In genomic region chr6:8900021-8900728, GRCm38 (mm10) we compare ENCODE assay signal across 13 mouse cellular contexts. TPM values are rescaled to one million over a fixed set of nuclear protein-coding genes. Genes with fewer than 3 reads are reported as not detected.
A peak's percentile ranks its signal among the peaks of the same experiment; 100 is the strongest.
DNase-seq lines count a peak whose midpoint lies in the region; ATAC-seq and TF ChIP-seq lines count a peak whose summit lies in the region.
"Had no signal": no experiment of that assay in that cellular context is flagged by ENCODE, and none has a peak within 500 bp of the region (broad histone marks: within the 10 kb centered on the region; RNA-seq: fewer than 3 reads in every experiment).

No protein-coding gene starts in this region.

- no peaks in the 10 kb centered on the region for H3K36me3 ChIP-seq in neural tube, embryonic 13.5 days
- no peaks in the 10 kb centered on the region for H3K36me3 ChIP-seq in midbrain, postnatal 0 days (ENCODE audit: insufficient read depth, low read length)
- H3K36me3 ChIP-seq in heart, embryonic 10.5 days = no peaks in the 10 kb centered on the region
- H3K36me3 ChIP-seq: limb, embryonic 13.5 days had no signal

- peak; percentile 45; the same call in 1 of the 2 replicates for ATAC-seq in neural tube, embryonic 13.5 days (ENCODE audit: low read depth)
- no peak for ATAC-seq in midbrain, postnatal 0 days (ENCODE audit: low FRiP score)

- no peaks in the 10 kb centered on the region for H3K27me3 ChIP-seq in neural tube, embryonic 13.5 days
- no peaks in the 10 kb centered on the region for H3K27me3 ChIP-seq in midbrain, postnatal 0 days (ENCODE audit: insufficient read depth, low read length)
- no peaks in the 10 kb centered on the region for H3K27me3 ChIP-seq in heart, embryonic 10.5 days (ENCODE audit: insufficient read depth, poor library complexity, severe bottlenecking)
- H3K27me3 ChIP-seq: limb, embryonic 13.5 days had no signal

- 70% methylated on average over 7 of the region's 7 CpGs for WGBS in neural tube, embryonic 13.5 days
- WGBS in midbrain, postnatal 0 days = 40% methylated on average over 7 of the region's 7 CpGs
- WGBS in heart, embryonic 10.5 days = 69% methylated on average over 7 of the region's 7 CpGs

- H3K4me2 ChIP-seq in neural tube, embryonic 13.5 days = no peak overlapping the region
- H3K4me2 ChIP-seq in midbrain, postnatal 0 days (ENCODE audit: low read depth, low read length, poor library complexity, severe bottlenecking) = no peak overlapping the region
- H3K4me2 ChIP-seq: limb, embryonic 13.5 days; lung, embryonic 14.5 days had no signal

- H3K4me1 ChIP-seq in neural tube, embryonic 13.5 days (replicated peaks) = peaks cover 10% of the 10 kb centered on the region
- H3K4me1 ChIP-seq in midbrain, postnatal 0 days (ENCODE audit: insufficient read depth, low read length) = no peaks in the 10 kb centered on the region
- no peaks in the 10 kb centered on the region for H3K4me1 ChIP-seq in heart, embryonic 10.5 days
- H3K4me1 ChIP-seq: limb, embryonic 13.5 days had no signal

- no peak overlapping the region for H3K4me3 ChIP-seq in neural tube, embryonic 13.5 days
- H3K4me3 ChIP-seq in midbrain, postnatal 0 days (ENCODE audit: low read depth, low read length) = no peak overlapping the region
- H3K4me3 ChIP-seq in heart, embryonic 10.5 days = no peak overlapping the region
- H3K4me3 ChIP-seq: limb, embryonic 13.5 days had no signal

- peak; percentile 36 to 51 for DNase-seq in cerebellum, postnatal 10 days
- DNase-seq in cerebellum, postnatal 36 days = no peak
- DNase-seq in neural tube, embryonic 10.5 days (ENCODE audit: extremely low spot score, low spot score) = no peak
- DNase-seq in midbrain, postnatal 0 days (ENCODE audit: low spot score) = peak; percentile 28
- DNase-seq in heart, postnatal 25 days (ENCODE audit: low spot score) = no peak
- no peak for DNase-seq in urinary bladder, postnatal 25 days (ENCODE audit: low spot score)
- no peak for DNase-seq in heart, embryonic 10.5 days (ENCODE audit: low spot score)
- DNase-seq: gastrocnemius, postnatal 14 days; kidney, adult 18-20 months; lung, embryonic 14.5 days; thymus, postnatal 4 days had no signal

- H3K9ac ChIP-seq in neural tube, embryonic 13.5 days = no peak overlapping the region
- no peak overlapping the region for H3K9ac ChIP-seq in midbrain, postnatal 0 days (replicated peaks; ENCODE audit: low read length, poor library complexity, severe bottlenecking)
- H3K9ac ChIP-seq: limb, embryonic 13.5 days; lung, embryonic 14.5 days had no signal

- 0 out of 2 replicates have a peak overlapping the region, but pooled peaks have one; percentile 28 for H3K27ac ChIP-seq in neural tube, embryonic 13.5 days (replicated peaks)
- H3K27ac ChIP-seq in midbrain, postnatal 0 days (ENCODE audit: low read depth, low read length) = no peak overlapping the region
- no peak overlapping the region for H3K27ac ChIP-seq in heart, embryonic 10.5 days
- H3K27ac ChIP-seq: limb, embryonic 13.5 days had no signal

- no peaks in the 10 kb centered on the region for H3K9me3 ChIP-seq in neural tube, embryonic 13.5 days
- no peaks in the 10 kb centered on the region for H3K9me3 ChIP-seq in midbrain, postnatal 0 days (ENCODE audit: low read length)
- no peaks in the 10 kb centered on the region for H3K9me3 ChIP-seq in heart, embryonic 10.5 days
- H3K9me3 ChIP-seq: limb, embryonic 13.5 days had no signal

- TF ChIP-seq CTCF in midbrain, postnatal 0 days (IDR thresholded peaks at IDR 0.05) = no peak

- intact Hi-C loops in heart, postnatal 25 days (cut with DNase I) = no loop called here

RNA-seq across cellular contexts. Expression of gene Nxph1, which starts 48.1 kb away (rescaled TPM):
- 71.0 and 80.1 TPM in 2 replicates for polyA plus RNA-seq in neural tube, embryonic 13.5 days (2015; fragmentation: Nextera tagmentation; extraction: Ambion mirVana)
- 75.5 and 77.7 TPM in 2 replicates for total RNA-seq in midbrain, postnatal 0 days (2014; rRNA removed)
- 103 and 104 TPM in 2 replicates for polyA plus RNA-seq in midbrain, postnatal 0 days (2015; fragmentation: Nextera tagmentation; extraction: Ambion mirVana)
- total RNA-seq in heart, postnatal 25 days (2021) = not detected
- not detected in 2 replicates for polyA plus RNA-seq in heart, embryonic 10.5 days (2016; fragmentation: Nextera tagmentation; extraction: Ambion mirVana)
- total RNA-seq: gastrocnemius, postnatal 14 days had no signal
- polyA plus RNA-seq: lung, embryonic 14.5 days had no signal

Comparison
In these comparisons a context has a peak if more than half of its experiments do, and no peak if none do; other contexts are left out.
1. DNase-seq: peak in cerebellum, postnatal 10 days (2 of 2) and midbrain, postnatal 0 days (single experiment); none in cerebellum, postnatal 36 days (0 of 2), neural tube, embryonic 10.5 days (single experiment), heart, postnatal 25 days (single experiment), urinary bladder, postnatal 25 days (single experiment) and heart, embryonic 10.5 days (single experiment).
2. RNA of gene Nxph1, which starts 48.1 kb away (polyA plus RNA-seq): 103 to 104 TPM in midbrain, postnatal 0 days and 71.0 to 80.1 TPM in neural tube, embryonic 13.5 days; not detected in heart, embryonic 10.5 days; every median in the first group is over 10 times any median in the second.